Mouse (Mus musculus): ENCODE measurements around the gene Baz1b. TPM values are rescaled to one million over a fixed set of nuclear protein-coding genes. Genes with fewer than 3 reads are reported as not detected.

Gene Baz1b
- polyA plus RNA-seq, 1 experiment, result 33.2 TPM

GRCm38 (mm10) chr5:135274663-135275396, 87.8 kb downstream of the Baz1b start:
- no peak for DNase-seq (ENCODE audit: low spot score)

- no peak for DNase-seq (ENCODE audit: low spot score)
Observed at GRCm38 (mm10) chr5:135276597-135276996, 89.5 kb downstream of the Baz1b start.

- DNase-seq (ENCODE audit: low spot score), result no peak
Observed at GRCm38 (mm10) chr5:135280226-135280625, 93.2 kb downstream of the Baz1b start.

GRCm38 (mm10) chr5:135285211-135285610, 98.1 kb downstream of the Baz1b start:
- DNase-seq (ENCODE audit: low spot score), result no peak

GRCm38 (mm10) chr5:135286185-135286584, 99.1 kb downstream of the Baz1b start:
- DNase-seq (ENCODE audit: low spot score), result peak; percentile 51

GRCm38 (mm10) chr5:135286926-135287325, 99.9 kb downstream of the Baz1b start:
- no peak for DNase-seq (ENCODE audit: low spot score)

GRCm38 (mm10) chr5:135290703-135291102, 103.6 kb downstream of the Baz1b start:
- peak; percentile 13 for DNase-seq (ENCODE audit: low spot score)

- peak; percentile 2 for DNase-seq (ENCODE audit: low spot score)
Observed at GRCm38 (mm10) chr5:135291193-135291592, 104.1 kb downstream of the Baz1b start.

- peak; percentile 9 for DNase-seq (ENCODE audit: low spot score)
Observed at GRCm38 (mm10) chr5:135292001-135292400, 104.9 kb downstream of the Baz1b start.

Other genes starting within 250 kb of the Baz1b start
- 295 and 393 TPM in 2 replicates for gene Cldn4, start 240.3 kb upstream of the Baz1b start, polyA plus RNA-seq (2012; rRNA removed)
- gene Cldn3, start 201.1 kb upstream of the Baz1b start, polyA plus RNA-seq (2012; rRNA removed), result 0.15 and 0.17 TPM in 2 replicates
- 50.0 and 69.5 TPM in 2 replicates for gene Abhd11, start 178.1 kb upstream of the Baz1b start, polyA plus RNA-seq (2012; rRNA removed)
- 9.6 and 11.5 TPM in 2 replicates for gene Stx1a, start 163.8 kb upstream of the Baz1b start, polyA plus RNA-seq (2012; rRNA removed)
- gene Dnajc30, start 123.1 kb upstream of the Baz1b start, polyA plus RNA-seq (2012; rRNA removed), result 25.3 and 28.1 TPM in 2 replicates
- 51.2 and 54.6 TPM in 2 replicates for gene Bud23, start 122.3 kb upstream of the Baz1b start, polyA plus RNA-seq (2012; rRNA removed)
- 4.0 and 4.4 TPM in 2 replicates for gene Vps37d, start 109.0 kb upstream of the Baz1b start, polyA plus RNA-seq (2012; rRNA removed)
- gene Mlxipl, start 97.4 kb upstream of the Baz1b start, polyA plus RNA-seq (2012; rRNA removed), result 1.9 and 2.5 TPM in 2 replicates
- 7.2 and 9.7 TPM in 2 replicates for gene Tbl2, start 37.6 kb upstream of the Baz1b start, polyA plus RNA-seq (2012; rRNA removed)
- 33.4 and 43.0 TPM in 2 replicates for gene Bcl7b, start 19.0 kb upstream of the Baz1b start, polyA plus RNA-seq (2012; rRNA removed)
- 0.07 and 0.11 TPM in 2 replicates for gene Fzd9, start 64.0 kb downstream of the Baz1b start, polyA plus RNA-seq (2012; rRNA removed)
- not detected in 2 replicates for gene Fkbp6, start 162.8 kb downstream of the Baz1b start, polyA plus RNA-seq (2012; rRNA removed)
- not detected in 2 replicates for gene Trim50, start 166.0 kb downstream of the Baz1b start, polyA plus RNA-seq (2012; rRNA removed)
- gene Nsun5, start 182.7 kb downstream of the Baz1b start, polyA plus RNA-seq (2012; rRNA removed), result 23.9 and 31.5 TPM in 2 replicates
- 6.8 and 13.5 TPM in 2 replicates for gene Pom121, start 207.3 kb downstream of the Baz1b start, polyA plus RNA-seq (2012; rRNA removed)

Measured in urinary bladder, adult 2 months (tissue).